Mouse (Mus musculus) thymus, postnatal 4 days (tissue): ENCODE measurements at regions not wholly inside any gene's neighbourhood (a gene's known extent, or its start where the extent isn't known, plus 50 kb on each side); places are given as distances from the start of the nearest gene placed in this dataset.

Experiments
- DNase-seq: peaks from one replicate; pipeline ENCODE4 v3.0.0; 2021

DNA sequence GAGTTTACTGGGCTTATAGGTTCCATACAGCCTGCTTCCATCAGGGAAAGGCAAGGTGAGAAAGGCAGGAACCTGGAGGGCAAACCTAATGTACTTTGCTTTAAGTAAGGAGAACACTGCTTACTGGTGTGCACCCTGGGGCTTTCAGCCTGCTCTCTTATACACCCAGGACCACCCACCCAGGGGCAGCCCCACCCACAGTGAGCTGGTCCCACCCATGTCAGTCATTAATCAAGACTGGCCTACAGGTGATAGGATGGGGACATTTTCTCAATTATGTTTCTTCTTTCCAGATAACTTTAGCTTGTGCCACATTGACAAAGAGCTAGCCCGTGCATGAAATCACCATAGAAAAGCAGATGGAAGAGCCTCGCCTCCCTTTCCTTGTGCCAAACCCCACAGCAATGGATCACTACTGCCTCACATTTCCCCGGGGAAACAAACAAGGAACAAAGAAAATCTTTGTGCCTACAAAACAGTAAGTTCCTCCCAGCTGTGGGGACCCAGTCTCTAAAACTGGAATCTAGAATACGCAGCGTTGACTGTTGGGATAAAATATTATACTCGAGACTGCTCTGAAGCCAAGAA lies 221.5 kb downstream of the Pdcd6ip start:
- DNase-seq, result no peak

DNA sequence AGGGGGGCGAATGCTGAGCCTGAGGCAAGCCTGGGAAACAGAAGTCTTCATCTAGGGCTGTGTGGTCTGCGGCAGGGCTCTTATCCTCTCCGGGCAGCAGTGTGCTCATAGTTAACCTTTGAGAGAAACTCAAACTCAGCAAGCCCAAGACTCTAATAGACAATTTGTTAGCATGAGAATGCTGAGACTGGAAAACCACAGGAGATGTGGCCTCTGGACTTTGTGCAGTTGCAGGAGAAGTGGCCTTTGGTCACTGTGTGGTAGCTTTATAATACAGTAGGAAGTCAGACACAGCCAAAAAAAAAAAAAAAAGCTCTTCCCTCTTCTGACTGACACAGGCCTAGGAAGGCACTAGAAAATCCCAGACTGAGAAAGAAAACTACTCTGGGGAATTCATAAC lies 228.2 kb downstream of the Pdcd6ip start:
- no peak for DNase-seq

DNA sequence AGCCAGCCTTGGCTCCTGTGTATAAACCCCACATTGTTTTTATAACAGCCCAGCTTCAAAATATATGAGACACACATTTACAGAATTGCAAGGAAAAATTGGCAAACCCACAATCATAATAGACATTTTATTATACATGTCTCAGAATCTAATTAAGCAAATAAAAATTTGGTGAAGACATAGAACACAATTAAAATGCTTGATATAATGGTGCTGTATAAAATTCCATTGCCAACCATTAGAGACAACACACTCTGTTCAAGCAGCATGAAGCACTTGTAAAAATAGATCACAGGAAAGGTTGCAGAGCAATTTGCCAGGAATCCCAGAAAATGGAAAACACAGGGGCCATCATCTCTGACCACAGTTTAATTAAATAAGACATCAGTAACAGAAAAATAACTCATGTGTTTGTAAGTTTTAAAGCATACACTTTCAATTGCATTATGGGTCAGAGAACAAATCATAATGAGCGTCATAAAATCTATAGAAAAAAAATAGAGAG lies 229.2 kb downstream of the Pdcd6ip start:
- no peak for DNase-seq

DNA sequence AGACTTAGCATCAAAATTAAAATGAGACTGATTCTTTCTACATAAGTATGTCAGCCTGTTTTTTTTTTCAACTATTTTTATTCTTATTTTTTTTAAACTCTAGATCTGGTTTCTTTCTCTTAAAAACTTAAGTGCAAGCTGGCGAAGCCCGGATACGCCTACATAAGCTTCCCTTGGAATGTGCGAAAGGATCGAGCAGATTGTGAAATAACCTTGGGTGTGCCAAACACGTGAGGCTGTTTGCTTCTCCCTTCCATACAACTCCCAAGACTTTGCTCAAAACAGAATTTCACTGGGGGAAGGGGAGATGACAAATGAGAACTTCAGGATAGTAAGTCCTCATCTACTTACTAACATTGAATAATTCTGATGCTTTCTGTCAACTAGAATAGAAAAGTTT lies 236.3 kb downstream of the Pdcd6ip start:
- DNase-seq, result no peak

DNA sequence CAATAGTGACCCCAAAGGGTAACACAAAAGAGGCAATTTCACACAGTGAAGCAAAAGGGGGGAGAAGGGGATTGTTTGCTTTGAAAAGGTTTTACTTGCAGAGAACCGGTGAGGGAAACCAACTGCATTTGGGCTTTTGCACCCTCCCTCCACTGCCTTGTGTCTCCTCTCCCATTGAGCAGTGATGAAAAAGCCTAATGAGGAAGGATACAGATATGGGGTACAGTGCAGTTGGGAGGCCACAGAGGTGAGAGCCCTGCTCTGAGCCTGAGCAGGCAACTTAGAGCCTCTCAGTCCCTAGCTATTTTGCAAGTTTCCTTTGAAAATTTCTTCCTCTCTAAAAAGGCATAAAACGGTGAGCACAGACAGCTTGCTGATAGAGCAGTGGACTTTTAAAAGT lies 245.2 kb downstream of the Pdcd6ip start:
- no peak for DNase-seq

DNA sequence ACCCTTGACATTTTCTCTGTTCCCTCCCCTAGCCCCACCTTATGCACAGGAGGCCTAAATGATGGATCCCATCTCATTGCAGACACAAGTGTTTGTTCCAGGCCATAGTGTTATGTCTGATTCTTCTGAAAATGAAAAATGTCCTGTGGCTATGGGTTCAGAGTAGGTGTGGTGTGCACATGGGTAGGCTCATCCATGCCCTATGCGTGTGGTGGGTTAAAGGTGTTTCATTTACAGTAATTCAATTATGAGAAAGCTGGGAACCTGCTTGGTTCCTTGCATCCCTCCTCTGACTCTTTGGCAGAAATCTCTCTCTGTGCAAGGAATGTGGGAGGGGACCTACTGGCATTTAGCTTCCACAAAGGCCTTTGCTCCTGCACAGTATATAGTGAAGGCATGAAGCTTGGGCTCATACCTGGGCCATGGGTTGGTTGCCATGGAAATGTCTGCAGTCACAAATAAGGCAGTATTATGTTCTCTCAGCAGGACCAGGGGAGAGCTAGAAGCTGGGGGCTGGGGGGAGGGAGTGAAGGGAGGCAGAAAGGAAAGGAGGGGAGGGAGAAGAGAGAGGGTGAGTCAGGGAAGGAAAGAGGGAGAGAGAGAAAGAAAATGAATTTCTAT lies 245.7 kb downstream of the Pdcd6ip start:
- DNase-seq, result no peak

DNA sequence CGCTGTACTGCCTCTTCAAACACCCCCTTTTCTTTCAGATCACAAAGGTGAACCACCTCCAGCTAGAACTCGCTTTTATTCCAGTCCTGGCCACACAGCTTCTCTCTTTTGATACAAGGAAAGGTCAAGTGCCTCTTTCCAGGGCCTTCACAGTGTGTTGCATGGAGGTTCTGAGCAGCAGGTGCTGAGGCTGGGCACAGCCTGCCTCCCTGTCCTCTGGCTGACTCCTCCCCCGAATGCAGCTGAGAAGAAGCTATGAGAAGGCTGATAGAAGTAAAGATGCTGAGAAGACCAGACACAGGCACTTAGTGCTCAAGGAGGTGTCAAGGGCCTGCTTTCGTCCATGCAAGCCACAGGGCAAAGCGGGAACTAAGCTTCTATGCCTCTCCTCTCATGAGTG lies 248.2 kb downstream of the Pdcd6ip start:
- no peak for DNase-seq

DNA sequence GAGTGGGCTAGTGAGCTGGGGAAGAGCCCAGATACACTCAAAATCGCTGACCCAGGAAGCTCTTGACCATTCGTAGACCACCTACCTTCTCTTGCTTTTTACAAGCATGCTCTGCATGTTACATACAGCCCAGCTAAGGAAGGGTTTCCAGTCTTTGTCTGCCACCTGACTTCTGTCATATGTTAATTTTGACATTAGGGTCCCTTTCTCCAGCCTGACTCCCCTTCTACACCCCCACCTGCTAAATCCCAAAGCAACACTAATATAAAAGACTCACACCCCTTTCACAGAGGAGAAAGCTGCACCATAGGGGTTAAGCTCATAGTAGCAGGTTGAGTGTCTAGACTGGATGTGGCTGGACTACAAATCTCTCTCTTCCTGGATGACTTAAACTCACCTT lies 248.8 kb downstream of the Pdcd6ip start:
- no peak for DNase-seq

DNA sequence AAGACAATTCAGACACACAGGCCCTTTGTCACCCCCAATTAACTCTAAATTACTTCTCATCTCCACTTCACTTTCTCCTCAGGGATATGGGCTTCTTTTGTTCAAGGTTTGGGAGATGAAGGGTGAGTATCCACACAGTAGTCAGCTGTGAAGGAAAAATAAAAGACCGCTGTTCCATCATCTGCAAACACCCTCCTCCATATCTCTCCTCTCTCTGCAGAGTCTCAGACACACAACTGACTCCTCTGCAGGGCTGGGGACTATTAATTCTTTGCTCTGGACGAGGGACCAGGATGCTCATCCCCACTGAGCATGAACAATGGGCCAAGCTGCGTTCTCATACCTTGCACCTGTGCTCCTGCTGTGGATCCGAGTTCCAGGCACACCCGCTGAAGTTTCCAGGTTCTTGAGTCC lies 249.3 kb downstream of the Pdcd6ip start:
- no peak for DNase-seq

DNA sequence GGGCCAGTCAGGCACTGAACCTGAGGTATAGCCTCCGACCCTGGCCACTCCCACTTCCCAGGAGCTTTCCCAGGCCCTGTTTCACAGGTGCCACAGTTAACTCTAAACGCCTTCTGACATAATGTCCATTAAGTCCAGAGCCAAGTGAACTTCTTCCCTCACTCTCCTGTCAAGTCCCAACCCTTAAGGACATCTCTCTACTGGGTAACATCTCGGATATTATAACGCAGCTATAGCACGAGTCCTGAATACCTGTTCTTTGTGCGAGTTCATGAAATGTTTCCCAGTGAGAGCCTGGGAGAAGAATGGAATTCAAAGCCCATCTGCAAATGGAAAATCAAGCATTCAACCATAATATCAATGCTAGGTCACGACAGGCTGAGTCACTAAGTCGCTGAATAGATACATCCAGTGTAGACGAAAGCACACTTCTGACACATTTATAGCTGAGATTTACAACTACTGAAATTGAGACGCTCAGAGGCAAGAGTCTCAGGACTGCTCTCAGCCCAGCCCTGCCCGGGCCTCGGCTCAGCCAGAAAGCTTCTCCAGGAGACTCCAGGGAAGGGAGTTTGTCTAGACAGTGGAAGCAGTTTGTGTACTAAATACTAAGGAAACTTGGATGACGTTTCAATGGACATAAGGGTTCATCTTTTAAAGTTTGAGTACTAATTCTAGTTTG lies 250.7 kb downstream of the Pdcd6ip start:
- DNase-seq, result no peak

DNA sequence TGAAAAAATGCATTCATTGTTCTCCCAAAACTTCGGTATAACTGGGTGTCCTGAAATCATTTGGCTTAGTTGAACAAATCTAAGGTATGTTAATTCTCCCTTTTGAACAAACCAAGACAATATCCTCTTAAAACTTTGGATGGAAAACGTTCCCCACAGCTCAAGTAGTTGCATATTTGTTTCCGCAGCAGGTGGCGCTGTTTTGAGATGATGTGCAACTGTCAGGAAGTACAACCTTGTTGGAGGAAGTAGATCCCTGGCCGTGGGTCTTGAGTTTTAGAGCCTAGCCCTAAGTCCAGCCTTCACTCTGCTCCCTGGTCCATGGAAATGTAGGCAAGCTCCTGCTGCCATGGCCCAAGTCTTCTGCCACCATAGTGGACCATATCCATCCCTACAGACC lies 252.5 kb downstream of the Pdcd6ip start:
- peak; percentile 10 for DNase-seq

DNA sequence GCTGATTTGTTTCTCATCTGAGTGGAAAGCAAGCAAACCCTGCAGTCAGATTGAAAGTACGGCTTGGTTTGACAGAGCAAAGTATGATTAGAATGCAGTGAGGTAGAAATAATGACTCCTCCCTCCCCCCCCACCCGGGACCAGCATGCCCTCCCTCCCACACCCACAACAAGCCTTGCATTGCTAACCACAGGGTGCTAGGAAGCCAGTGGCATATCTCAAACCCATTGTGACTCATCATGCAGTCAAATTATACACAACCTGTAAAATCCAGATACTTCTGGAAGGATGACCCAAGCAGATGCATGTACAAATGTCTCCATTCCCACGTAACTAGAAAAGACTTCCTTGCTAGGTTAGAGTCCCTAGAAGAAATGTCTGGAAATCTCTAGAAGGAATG lies 254.8 kb downstream of the Pdcd6ip start:
- DNase-seq, result no peak

DNA sequence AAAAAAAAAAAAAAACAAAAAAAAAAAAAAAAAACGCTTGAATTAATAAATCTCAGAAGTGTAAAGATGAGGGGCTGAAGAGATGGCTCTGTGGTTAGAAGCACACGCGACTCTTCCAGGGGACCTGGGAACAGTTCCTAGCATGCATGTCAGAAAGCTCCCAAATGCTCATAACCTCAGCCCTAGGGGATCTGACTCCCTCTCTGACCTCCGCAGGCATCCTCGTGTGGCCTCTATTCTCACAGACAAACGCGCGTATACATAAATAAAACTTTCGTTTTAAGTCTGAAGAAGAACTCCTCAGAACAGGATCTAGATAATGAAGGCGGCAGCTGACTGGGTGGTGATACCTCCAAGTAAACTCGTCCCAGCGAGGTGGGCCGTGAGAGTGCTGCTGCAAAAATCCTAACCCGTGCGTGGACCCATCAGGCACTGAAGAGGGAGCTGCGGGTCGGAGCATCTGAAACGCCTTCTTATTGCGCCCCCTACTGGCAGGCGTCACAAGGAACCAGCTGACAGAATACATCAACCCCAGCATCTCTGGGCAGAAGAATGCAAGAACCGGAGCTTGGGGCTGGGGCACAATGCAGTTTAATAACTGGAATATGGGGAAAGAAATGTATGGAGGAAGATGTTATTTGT lies 266.2 kb downstream of the Pdcd6ip start:
- peak; percentile 77 for DNase-seq

DNA sequence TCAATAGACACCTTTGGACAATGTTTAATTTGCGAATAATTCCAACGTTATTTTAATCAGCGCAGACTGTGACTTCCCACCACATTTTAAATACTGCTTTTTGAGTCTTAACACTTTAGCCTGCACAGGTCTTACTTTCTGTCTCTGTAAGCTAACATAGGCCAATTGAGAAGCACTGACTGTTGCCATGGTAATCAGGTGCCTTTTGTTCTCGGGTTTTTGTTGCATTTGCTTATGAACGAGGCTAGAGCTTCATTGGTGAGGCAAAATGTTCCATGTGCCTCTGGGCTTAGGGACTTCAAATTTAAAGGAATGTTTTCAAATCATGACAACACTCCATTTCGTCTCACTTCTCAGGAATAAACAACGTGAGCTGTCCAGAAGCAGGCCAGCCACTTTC lies 269.7 kb downstream of the Pdcd6ip start:
- no peak for DNase-seq

DNA sequence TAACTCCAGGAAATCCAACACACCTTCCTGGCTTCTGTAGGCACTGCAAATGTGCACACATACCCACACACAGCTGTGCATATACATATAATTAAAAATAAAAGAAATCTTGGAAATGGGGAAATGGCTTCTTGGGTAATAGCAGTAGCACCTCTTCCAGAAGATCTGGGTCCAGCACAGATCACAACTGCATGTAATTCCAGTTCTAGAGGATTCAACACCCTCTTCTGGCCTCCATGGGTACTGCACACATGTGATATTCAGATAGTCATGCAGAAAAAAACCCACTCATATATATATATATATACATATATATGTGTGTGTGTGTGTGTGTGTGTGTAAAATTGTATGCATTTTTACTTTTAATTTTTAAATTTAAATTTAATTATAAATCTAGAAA lies 272.1 kb downstream of the Pdcd6ip start:
- DNase-seq, result peak; percentile 23

DNA sequence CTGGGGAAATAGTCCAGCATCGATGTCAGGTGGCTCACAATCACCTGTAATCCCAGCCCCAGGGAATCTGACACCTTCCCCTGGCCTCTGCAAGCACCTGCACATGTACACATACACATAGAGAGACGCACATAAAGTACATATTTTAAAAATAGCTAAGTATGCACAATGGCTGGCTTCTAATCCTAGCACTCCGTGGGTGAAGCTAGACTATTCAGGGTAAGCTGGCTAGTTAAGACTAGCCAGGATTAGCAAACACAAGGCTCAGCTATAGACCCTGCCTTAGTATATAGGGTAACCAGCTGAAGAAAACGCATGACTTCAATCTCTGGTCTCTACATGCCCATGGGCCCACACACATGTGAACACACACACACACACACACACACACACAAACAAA lies 274.6 kb downstream of the Pdcd6ip start:
- no peak for DNase-seq

DNA sequence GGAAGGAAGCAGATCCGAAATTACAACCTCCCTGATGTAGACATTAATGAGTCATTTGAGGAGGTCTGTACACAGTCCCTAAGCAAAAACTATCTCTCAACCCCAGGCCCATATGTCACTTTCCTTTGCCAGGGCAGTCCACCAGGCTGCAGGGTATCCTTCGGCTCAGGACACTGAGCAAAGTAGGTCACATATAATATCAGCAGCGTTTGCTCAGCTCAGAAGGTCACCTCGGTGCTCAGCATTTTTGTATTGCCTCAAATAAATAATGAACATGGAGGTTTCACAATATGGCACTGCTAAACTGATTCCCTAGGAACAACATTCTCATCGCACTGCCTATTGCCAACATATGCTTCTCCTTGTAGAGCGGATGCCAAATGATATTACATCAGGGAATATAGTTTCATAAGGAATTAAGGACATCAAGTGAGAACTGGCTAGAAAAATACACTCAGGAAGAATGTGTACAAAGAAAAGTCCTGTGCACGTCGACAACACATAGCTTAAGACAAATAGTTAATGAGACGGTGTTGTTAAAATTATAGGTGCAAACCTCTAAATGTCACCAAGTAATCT lies 275.4 kb downstream of the Pdcd6ip start:
- DNase-seq, result no peak

DNA sequence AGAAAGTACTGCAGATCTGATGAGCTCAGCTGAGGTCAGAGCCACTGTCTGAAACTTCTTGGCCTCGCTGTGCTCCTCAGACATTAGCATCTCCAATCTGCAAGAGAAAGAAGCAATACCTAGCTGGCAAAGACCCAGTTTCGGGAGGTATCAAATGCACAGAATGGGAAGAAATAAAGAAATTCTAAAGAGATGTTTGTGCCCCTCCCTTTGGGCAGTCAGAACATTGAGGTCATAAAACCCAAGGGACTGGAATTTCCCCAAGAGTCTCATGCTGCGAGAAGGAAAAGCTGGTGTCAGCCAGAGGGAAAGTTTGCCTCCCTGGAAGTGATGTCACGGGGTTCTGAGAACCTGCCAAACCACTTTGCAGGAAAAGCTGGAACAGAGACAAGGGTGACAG lies 277.6 kb downstream of the Pdcd6ip start:
- DNase-seq, result no peak

DNA sequence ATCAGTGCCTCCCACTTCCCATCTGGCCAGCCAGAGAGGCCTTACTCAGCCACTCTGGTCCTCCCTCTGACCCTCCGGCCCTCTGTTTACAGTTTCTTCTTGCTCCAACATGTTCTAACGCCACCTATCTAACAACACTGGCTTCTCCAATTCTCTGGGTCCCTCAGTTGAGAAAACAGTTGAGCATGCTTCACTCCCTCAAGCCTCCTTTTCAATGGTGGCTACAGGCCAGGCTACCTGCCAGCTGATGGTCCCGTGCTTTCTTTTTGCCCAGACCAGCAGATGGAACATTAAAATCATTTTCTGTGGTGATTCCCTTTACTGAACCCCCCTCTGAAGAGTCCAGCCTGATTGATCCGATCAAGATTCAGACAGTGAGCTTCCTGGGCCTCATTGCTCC lies 280.8 kb downstream of the Pdcd6ip start:
- no peak for DNase-seq

DNA sequence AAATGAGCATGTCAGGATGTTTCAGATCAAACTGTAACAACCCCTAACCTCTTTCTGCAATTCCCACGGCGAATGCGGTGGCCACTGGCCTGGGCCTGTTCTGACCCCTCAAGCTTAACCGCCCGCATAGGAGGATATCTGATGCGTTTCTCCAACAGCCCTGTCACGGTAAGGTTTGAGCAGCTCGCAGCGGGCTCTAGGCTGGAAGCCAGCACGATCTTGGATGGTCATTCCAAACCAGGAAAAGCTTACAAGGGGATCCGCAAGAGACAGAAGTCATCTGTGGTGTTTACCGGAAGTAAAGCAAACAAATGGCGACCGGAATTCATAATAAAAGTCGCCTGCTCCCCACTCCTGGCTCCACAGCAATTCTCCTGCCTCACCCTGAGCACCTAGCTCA lies 281.7 kb downstream of the Pdcd6ip start:
- no peak for DNase-seq

DNA sequence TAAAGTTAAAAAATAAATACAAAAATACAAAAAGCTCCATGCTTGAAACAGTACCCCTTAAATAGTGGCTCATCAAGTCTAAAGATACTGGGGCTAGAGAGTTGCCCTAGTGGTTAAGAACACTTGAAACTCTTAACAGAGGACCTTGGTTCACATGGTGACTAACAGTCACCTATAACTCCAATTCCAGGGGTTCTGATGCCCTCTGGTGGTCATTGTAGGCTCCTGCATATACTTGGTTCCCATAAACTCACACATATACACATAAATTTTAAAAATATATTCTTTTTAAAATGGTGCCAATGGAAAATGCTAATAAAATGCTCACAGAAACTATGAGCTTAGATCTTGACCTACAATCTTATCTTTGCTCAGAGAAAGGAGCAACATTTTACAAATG lies 286.4 kb downstream of the Pdcd6ip start:
- DNase-seq, result no peak

DNA sequence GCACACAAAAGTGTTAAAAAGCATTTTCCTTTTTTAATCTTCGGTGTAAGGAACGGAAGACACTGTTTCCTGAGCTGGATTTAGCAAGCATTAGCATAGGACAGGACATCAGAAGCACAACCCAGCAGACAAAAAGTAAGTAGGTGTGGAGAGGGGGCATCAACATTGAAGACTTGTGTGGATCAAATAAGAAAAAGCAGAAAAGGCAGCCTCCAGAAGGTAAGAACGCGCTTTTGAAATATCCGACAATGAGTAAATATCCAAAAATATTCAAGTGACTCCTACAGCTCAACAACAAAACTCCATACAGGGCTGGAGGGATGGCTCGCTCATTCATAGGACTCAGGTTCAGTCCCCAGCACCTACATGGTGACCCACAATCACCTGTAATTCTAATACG lies 286.9 kb downstream of the Pdcd6ip start:
- DNase-seq, result no peak

DNA sequence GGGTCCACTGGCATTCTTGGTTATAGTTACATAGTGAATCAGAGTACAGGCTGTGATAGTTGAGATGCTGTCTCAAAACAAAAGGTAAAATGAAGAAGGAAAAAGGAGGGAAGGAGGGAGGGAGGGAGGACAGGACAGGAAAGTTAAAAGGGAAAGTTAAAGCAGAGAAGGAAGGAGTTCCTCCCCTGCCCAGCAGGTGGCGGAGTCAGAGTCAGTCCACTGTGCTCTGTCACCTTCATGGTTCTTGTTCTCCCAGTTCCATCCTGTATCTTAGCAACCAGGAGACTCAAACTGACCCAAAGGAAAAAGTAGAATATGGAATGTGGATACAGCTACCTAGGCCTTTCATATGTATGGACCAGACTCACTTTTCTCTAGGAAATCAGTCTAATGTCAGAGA lies 288.3 kb downstream of the Pdcd6ip start:
- peak; percentile 27 for DNase-seq

DNA sequence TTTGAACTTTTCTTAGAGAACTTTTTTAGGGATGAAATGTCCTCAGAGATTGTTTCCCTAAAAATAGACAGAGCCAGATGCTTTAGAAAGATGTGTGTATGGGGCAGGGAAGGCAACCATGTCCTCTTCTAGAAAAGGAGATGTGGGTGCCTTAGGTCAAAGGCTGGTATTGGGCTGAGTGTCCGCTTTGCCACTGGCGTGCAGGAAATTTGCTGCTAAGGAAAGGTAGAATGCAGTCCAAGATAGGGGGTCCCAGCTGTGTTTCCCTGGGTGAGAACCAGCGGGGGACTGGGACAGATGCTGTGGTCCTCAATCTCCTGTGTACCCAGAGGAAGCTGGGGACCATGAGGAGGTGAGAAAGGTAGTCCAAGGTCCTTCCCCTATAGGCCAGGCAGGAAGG lies 291.0 kb downstream of the Pdcd6ip start:
- no peak for DNase-seq
